Mouse (Mus musculus): ENCODE results near the gene Catsper4. TPM values are rescaled to one million over a fixed set of nuclear protein-coding genes. Genes with fewer than 3 reads are reported as not detected.

The Catsper4 gene
- polyA plus RNA-seq, 1 experiment from 2014 or later: 0.19 TPM

- H3K4me2 ChIP-seq (replicated peaks): no peak overlapping the region
- peaks cover 44% of the 10 kb centered on the region for H3K4me1 ChIP-seq
- H3K27ac ChIP-seq (replicated peaks): no peak overlapping the region; the same call in 1 of the 2 replicates
- no peak overlapping the region for H3K9ac ChIP-seq
- no peaks in the 10 kb centered on the region for H3K36me3 ChIP-seq
- H3K9me3 ChIP-seq (replicated peaks): no peaks in the 10 kb centered on the region
- H3K4me3 ChIP-seq (replicated peaks): no peak overlapping the region
- peaks cover 48% of the 10 kb centered on the region for H3K27me3 ChIP-seq
- no peak for ATAC-seq (ENCODE audit: insufficient number of reproducible peaks, low FRiP score, low TSS enrichment, low read depth)
- WGBS: 21% methylated on average over 19 of the region's 19 CpGs
Measured at GRCm38 (mm10) chr4:134256407-134257197, 29.4 kb upstream of the Catsper4 start.

GRCm38 (mm10) chr4:134255854-134256253 is 28.7 kb upstream of the Catsper4 start:
- no peaks in the 10 kb centered on the region for H3K9me3 ChIP-seq (replicated peaks)
- peaks cover 52% of the 10 kb centered on the region for H3K4me1 ChIP-seq
- H3K27me3 ChIP-seq: peaks cover 55% of the 10 kb centered on the region
- no peak overlapping the region for H3K9ac ChIP-seq
- H3K27ac ChIP-seq (replicated peaks): no peak overlapping the region
- ATAC-seq (ENCODE audit: insufficient number of reproducible peaks, low FRiP score, low TSS enrichment, low read depth): no peak
- H3K4me2 ChIP-seq (replicated peaks): no peak overlapping the region
- 37% methylated on average over 4 of the region's 4 CpGs for WGBS
- no peak overlapping the region for H3K4me3 ChIP-seq (replicated peaks)
- no peaks in the 10 kb centered on the region for H3K36me3 ChIP-seq

- no peaks in the 10 kb centered on the region for H3K9me3 ChIP-seq (replicated peaks)
- H3K9ac ChIP-seq: no peak overlapping the region
- peaks cover 62% of the 10 kb centered on the region for H3K4me1 ChIP-seq
- no peak overlapping the region for H3K4me2 ChIP-seq (replicated peaks)
- peaks cover 66% of the 10 kb centered on the region for H3K27me3 ChIP-seq
- H3K27ac ChIP-seq (replicated peaks): no peak overlapping the region
- H3K4me3 ChIP-seq (replicated peaks): no peak overlapping the region
- no peak for ATAC-seq (ENCODE audit: insufficient number of reproducible peaks, low FRiP score, low TSS enrichment, low read depth)
- WGBS: 31% methylated on average over 3 of the region's 3 CpGs
- H3K36me3 ChIP-seq: no peaks in the 10 kb centered on the region
Measured at GRCm38 (mm10) chr4:134254835-134255234, 27.7 kb upstream of the Catsper4 start.

GRCm38 (mm10) chr4:134253722-134254324 is 26.6 kb upstream of the Catsper4 start, which contains the start of gene Grrp1:
Gene Grrp1 (minus strand): TSS chr4:134254106.
- Histone ChIP-seq H3K27me3 (peaks cover 76% of the 10 kb centered on the region), H3K4me1 (peaks cover 66% of the 10 kb centered on the region)

DNA sequence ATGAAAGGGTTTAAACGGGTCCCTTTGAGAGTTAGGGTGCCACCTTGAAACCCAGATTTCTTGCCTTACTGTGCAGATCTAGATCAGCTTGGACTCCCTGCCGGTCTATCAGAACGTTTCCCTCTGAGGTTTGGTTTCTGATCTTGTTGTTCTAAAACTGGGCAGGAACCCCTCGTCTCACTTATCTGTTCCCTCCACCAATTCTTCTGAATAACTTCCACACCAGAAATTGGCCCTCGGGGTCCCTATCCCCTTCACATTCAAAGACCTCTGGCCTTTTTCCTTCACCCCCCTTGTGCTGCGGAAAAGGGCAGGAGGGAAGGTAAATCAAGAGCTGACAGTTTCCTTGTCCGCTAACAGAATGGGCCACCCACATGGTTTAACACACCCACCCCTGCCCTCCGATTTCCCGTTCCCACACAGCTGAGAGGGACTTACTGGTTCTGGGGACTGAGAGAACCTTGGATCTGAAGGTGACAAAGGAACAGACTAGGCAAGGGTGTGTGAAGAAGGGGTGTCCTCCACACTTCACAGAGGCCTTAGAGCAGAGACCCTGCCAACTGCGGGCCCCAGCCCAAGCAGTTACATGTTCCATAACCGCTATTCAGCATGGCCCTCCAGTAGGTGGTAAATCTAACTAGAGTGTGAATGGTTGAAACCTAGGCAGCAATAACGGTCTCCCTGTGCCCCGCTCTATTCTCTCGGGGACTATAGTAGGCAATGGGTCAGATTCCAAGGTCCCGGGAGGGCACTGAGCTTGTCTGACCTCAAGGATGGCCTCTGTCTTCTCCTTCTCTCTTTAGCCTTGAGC is 25.9 kb upstream of the Catsper4 start:
- Histone ChIP-seq H3K9ac (no peak overlapping the region), H3K4me2 (replicated peaks) (peak overlapping the region; percentile 33; the same call in 1 of the 2 replicates), H3K27ac (replicated peaks) (peak overlapping the region; percentile 51; the same call in 1 of the 2 replicates), H3K36me3 (no peaks in the 10 kb centered on the region), H3K4me3 (replicated peaks) (peak overlapping the region; percentile 48), H3K9me3 (replicated peaks) (no peaks in the 10 kb centered on the region), H3K27me3 (peaks cover 82% of the 10 kb centered on the region), H3K4me1 (peaks cover 66% of the 10 kb centered on the region)
- ATAC-seq (ENCODE audit: insufficient number of reproducible peaks, low FRiP score, low TSS enrichment, low read depth): no peak
- WGBS: 23% methylated on average over 15 of the region's 15 CpGs

More at GRCm38 (mm10) chr4:134253722-134254324, 26.6 kb upstream of the Catsper4 start, which contains the start of gene Grrp1:
- Histone ChIP-seq H3K9me3 (replicated peaks) (no peaks in the 10 kb centered on the region), H3K9ac (no peak within 1 kb of the TSS), H3K27ac (replicated peaks) (peak within 1 kb of the TSS; percentile 51; the same call in 1 of the 2 replicates), H3K36me3 (no peaks in the 10 kb centered on the region), H3K4me3 (replicated peaks) (peak within 1 kb of the TSS; percentile 48), H3K4me2 (replicated peaks) (peak within 1 kb of the TSS; percentile 33)
- no peak for ATAC-seq (ENCODE audit: insufficient number of reproducible peaks, low FRiP score, low TSS enrichment, low read depth)
- 3% methylated on average over 13 of the region's 13 CpGs for WGBS

GRCm38 (mm10) chr4:134252131-134252910 is 25.1 kb upstream of the Catsper4 start:
- ATAC-seq (ENCODE audit: insufficient number of reproducible peaks, low FRiP score, low TSS enrichment, low read depth): no peak
- Histone ChIP-seq H3K4me3 (replicated peaks) (peak overlapping the region; percentile 48), H3K36me3 (no peaks in the 10 kb centered on the region), H3K4me1 (peaks cover 60% of the 10 kb centered on the region), H3K9ac (no peak overlapping the region), H3K4me2 (replicated peaks) (peak overlapping the region; percentile 90), H3K27ac (replicated peaks) (no peak overlapping the region), H3K9me3 (replicated peaks) (no peaks in the 10 kb centered on the region), H3K27me3 (peaks cover 90% of the 10 kb centered on the region)
- WGBS: 14% methylated on average over 22 of the region's 22 CpGs

DNA sequence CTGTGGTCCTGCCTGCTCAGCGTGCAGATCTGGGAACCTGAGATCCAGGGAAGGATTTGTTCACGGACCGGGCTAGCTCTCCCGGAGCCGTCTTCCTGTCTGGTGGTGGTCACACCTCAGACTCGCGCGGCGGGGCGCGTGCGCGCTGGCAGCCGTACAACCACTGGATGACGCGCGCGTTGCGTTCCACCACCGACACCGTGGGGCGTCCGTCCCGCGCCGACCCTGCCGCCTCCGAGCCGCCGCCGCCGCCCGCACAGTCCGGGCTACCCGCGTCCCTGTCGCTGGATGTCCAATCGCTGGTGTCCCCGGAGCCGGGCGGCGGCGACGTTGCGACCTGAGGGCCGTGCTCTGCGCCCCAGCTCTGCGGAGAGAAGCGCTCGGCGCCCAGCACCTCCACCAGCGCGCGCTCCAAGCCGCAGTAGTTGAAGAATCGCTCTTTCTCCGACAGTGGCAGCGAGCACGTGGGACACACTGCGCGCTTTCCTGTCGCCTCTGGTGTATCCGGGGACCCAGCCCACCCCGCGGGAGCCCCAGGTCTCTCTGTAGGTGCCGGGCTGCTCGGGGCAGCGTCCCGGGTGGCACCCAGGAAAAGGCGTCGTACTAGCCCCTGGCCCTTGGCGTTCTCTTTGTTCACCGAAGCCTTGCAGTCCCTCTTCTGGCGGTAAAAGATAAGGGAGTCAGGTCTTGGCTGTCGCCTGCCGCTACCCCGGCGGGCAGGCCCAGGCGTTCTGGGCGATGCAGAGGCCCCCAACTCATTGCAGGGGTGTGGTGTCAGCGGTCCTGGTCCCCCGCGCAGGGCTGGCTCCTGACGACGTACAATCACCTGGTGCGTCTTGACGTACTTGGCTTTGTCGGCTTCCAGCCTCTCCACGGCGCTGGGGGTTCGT is 24.3 kb upstream of the Catsper4 start:
- WGBS: under 1% methylated on average over 91 of the region's 91 CpGs
- Histone ChIP-seq H3K9ac (peak overlapping the region; percentile 27), H3K27me3 (peaks cover 97% of the 10 kb centered on the region), H3K36me3 (no peaks in the 10 kb centered on the region), H3K9me3 (replicated peaks) (no peaks in the 10 kb centered on the region), H3K4me2 (replicated peaks) (peak overlapping the region; percentile 90), H3K27ac (replicated peaks) (no peak overlapping the region), H3K4me3 (replicated peaks) (peak overlapping the region; percentile 48), H3K4me1 (peaks cover 53% of the 10 kb centered on the region)
- ATAC-seq (ENCODE audit: insufficient number of reproducible peaks, low FRiP score, low TSS enrichment, low read depth): no peak

DNA sequence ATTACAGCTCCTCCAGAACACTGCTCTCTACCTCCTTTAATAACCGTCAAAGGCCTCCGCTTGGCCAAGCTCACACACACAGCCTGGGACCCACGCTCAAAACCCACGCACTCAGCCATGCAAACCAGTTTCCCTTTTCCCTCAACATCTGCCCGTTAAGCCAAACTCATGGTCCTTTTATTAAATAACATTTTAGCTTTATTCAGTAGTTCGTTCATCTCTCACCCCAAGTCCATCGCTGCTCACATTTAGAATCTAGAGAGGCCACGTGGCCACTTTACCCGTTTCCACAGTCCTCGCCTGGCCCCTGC is 23.7 kb upstream of the Catsper4 start:
- H3K27ac ChIP-seq (replicated peaks): no peak overlapping the region
- H3K4me1 ChIP-seq: peaks cover 49% of the 10 kb centered on the region
- peaks cover 93% of the 10 kb centered on the region for H3K27me3 ChIP-seq
- H3K9ac ChIP-seq: peak overlapping the region; percentile 27
- H3K4me3 ChIP-seq (replicated peaks): peak overlapping the region; percentile 48
- no peaks in the 10 kb centered on the region for H3K9me3 ChIP-seq (replicated peaks)
- H3K4me2 ChIP-seq (replicated peaks): peak overlapping the region; percentile 90
- H3K36me3 ChIP-seq: no peaks in the 10 kb centered on the region
- 13% methylated on average over 10 of the region's 10 CpGs for WGBS
- ATAC-seq (ENCODE audit: insufficient number of reproducible peaks, low FRiP score, low TSS enrichment, low read depth): no peak

DNA sequence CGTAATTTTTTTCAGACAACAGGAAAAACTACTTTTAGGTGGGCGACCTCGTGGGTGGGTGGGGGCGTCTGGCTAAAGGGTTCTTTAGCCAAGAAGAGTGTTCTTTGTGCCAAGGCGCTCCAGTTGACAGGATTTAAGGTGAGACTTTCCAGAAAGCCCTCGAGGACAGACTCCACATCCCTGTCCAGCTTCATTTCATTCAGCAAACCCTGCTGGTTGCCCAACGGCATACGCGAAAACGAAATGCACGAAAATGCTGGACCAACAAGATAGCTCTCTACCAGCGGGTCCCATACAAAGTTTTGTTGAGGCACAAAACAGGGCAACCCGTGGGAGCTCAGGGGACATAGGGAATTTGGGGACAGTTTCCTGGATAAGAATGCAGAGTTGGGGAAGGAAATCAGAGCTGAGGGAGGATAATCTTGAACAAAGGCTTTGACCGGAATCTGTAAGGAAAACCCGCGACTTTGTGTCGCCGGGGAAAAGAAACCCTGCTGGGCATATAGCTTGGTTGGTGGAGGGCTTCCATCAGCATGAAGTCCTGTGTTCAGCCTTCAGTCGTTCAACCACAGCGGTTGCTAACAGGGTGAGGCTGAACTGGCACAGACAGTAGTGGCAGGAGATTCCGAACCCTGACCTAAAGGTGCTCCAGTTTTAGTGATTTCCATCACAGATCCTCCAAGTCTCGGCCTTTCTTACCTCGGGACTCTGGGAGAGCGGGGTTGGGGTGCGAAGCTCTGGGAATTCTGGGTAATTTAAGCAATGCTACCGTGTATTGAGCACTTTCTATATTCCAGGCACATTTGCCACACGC is 23.1 kb upstream of the Catsper4 start:
- peaks cover 87% of the 10 kb centered on the region for H3K27me3 ChIP-seq
- H3K9ac ChIP-seq: no peak overlapping the region
- H3K27ac ChIP-seq (replicated peaks): no peak overlapping the region
- peaks cover 53% of the 10 kb centered on the region for H3K4me1 ChIP-seq
- peak overlapping the region; percentile 90 for H3K4me2 ChIP-seq (replicated peaks)
- 6% methylated on average over 27 of the region's 27 CpGs for WGBS
- H3K9me3 ChIP-seq (replicated peaks): no peaks in the 10 kb centered on the region
- H3K4me3 ChIP-seq (replicated peaks): peak overlapping the region; percentile 48
- no peaks in the 10 kb centered on the region for H3K36me3 ChIP-seq
- no peak for ATAC-seq (ENCODE audit: insufficient number of reproducible peaks, low FRiP score, low TSS enrichment, low read depth)

Measured in embryonic facial prominence, embryonic 15.5 days (tissue).